Mouse (Mus musculus) kidney, embryonic 16.5 days (tissue): ENCODE measurements around the gene A930033H14Rik. TPM values are rescaled to one million over a fixed set of nuclear protein-coding genes. Genes with fewer than 3 reads are reported as not detected.

ENCODE experiments used
- ATAC-seq: fragments of 200-750 bp; cut with Nextera tagmentation; 2 replicates; pipeline ENCODE4 v1.8.0; 2017; ENCODE audit warnings: moderate TSS enrichment; ENCODE audit not compliant: low FRiP score, low TSS enrichment
- H3K27ac ChIP-seq: fragments of 300-500 bp; sonication (generic); 2 replicates; pipeline ENCODE4 v1.5.1; 2014; ENCODE audit warnings: low read length
- H3K27me3 ChIP-seq: fragments of 300-500 bp; sonication (generic); 2 replicates; pipeline ENCODE4 v1.6.1; 2014; ENCODE audit warnings: low read length, control low read depth, mixed read lengths; ENCODE audit not compliant: insufficient read depth
- H3K36me3 ChIP-seq: fragments of 300-500 bp; sonication (generic); 2 replicates; pipeline ENCODE4 v1.6.1; 2014; ENCODE audit warnings: low read length, control low read depth, mixed read lengths; ENCODE audit not compliant: insufficient read depth
- H3K4me1 ChIP-seq: fragments of 300-500 bp; sonication (generic); 2 replicates; pipeline ENCODE4 v1.6.1; 2014; ENCODE audit warnings: low read length, control low read depth, mixed read lengths; ENCODE audit not compliant: insufficient read depth
- H3K4me2 ChIP-seq: fragments of 300-500 bp; sonication (generic); replicated peaks from 2 replicates; pipeline ENCODE4 v1.6.1; 2014; ENCODE audit warnings: low read depth, low read length
- H3K4me3 ChIP-seq: fragments of 300-500 bp; sonication (generic); 2 replicates; pipeline ENCODE4 v1.5.1; 2014; ENCODE audit warnings: mild to moderate bottlenecking, low read length
- H3K9ac ChIP-seq: fragments of 300-500 bp; sonication (generic); replicated peaks from 2 replicates; pipeline ENCODE4 v1.6.1; 2014; ENCODE audit warnings: low read length
- H3K9me3 ChIP-seq: fragments of 300-500 bp; sonication (generic); 2 replicates; pipeline ENCODE4 v1.6.1; 2016; ENCODE audit warnings: low read length, control low read depth
- WGBS: fragments of 180-500 bp; shearing (Covaris S2); extraction: QIAGEN DNeasy Blood & Tissue Kit; methylation state at CpG from one replicate; pipeline ENCODE4 v1.1.7; 2014; 5-methylcytosine and 5-hydroxymethylcytosine counted together
- polyA plus RNA-seq: library from polyadenylated mRNA; unstranded; fragments of >200 nt; fragmentation: Nextera tagmentation; extraction: Ambion mirVana; gene quantifications from 2 replicates; pipeline ENCODE4 v1.2.1, GENCODE M21; 2015

Gene A930033H14Rik
- 2.2 and 2.3 TPM in 2 replicates for polyA plus RNA-seq

DNA sequence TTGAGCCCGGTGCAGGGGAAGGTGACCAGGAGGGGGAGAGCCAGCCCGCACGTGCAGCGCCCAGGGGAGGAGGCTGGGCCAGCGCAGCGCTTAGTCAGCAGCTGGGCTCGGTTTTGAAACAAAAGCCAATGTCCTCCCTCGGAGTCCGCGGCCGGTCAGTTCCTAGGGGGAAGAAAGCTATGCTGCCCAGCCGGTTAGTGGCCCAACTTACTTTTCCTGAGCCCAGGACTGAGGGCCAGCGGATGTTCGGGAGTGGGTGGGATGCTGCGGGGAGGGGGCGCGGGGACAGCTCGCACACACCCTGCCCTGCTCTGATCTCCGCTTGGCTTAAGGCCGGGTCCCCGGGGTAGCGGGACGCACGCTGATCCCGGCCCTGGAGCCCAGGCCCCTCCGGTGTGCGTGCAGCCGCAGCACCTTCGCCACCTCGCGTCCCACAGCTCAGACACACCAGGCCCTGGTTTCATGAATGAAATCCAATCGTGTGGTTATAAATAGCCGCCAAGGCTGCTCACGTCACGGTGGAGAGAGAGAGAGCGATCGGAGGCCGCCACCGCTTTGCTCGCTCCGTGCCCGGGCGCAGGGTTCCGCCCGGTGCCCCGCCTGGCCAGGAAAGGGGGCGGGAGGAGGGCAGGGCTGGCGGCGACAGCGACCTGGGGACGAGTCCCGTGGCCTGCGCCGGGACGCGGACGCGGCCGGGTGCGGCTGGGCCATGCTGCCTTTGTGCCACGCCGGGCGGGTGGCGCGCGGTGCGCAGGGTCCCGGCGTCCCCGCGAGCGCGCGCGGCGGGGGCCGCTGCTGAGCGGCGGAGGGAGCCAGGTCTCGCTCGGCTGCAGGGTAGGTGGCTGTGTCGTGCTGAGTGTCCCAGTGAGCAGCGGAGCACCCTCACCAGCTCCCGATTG lies at the start of gene A930033H14Rik:
Gene A930033H14Rik, minus strand, starts transcription at position 557 of the 899 bp plus-strand sequence.
- Histone ChIP-seq H3K27me3 (no peaks in the 10 kb centered on the region), H3K27ac (peak within 1 kb of the TSS; percentile 99), H3K4me2 (peak within 1 kb of the TSS; percentile 95), H3K4me1 (peaks cover 7% of the 10 kb centered on the region; the same call in 1 of the 2 replicates), H3K9ac (peak within 1 kb of the TSS; percentile 93), H3K9me3 (no peaks in the 10 kb centered on the region; the same call in 1 of the 2 replicates), H3K4me3 (peak within 1 kb of the TSS; percentile 81), H3K36me3 (peaks cover 15% of the 10 kb centered on the region)
- peak; percentile 94 for ATAC-seq
- under 1% methylated on average over 69 of the region's 84 CpGs for WGBS

DNA sequence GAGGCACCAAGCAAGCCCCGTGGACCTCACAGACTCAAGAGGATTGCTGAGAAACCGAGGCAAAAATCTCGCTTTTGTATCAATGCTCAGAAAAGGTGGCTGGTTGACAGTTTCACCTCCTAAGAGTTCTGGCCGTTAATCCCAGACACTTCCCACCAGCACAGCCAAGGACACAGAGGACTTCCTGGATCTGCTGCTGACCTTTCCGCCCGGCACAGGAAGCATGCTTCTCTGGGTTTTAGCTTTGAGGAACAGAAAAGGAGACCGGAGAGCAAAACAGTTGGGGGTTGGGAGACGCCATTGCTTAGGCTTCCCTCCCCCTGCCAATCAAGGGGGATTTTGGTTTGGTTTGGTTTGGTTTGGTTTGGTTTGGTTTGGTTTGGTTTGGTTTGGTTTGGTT lies 47.0 kb upstream of the A930033H14Rik start:
- WGBS, result 73% methylated on average over 8 of the region's 8 CpGs
- H3K27ac ChIP-seq, result no peak overlapping the region
- ATAC-seq, result no peak
- H3K27me3 ChIP-seq, result no peaks in the 10 kb centered on the region
- H3K9ac ChIP-seq, result no peak overlapping the region
- no peak overlapping the region for H3K4me3 ChIP-seq
- no peaks in the 10 kb centered on the region for H3K9me3 ChIP-seq
- peaks cover 7% of the 10 kb centered on the region; the same call in 1 of the 2 replicates for H3K36me3 ChIP-seq
- peaks cover 54% of the 10 kb centered on the region for H3K4me1 ChIP-seq
- H3K4me2 ChIP-seq, result no peak overlapping the region

DNA sequence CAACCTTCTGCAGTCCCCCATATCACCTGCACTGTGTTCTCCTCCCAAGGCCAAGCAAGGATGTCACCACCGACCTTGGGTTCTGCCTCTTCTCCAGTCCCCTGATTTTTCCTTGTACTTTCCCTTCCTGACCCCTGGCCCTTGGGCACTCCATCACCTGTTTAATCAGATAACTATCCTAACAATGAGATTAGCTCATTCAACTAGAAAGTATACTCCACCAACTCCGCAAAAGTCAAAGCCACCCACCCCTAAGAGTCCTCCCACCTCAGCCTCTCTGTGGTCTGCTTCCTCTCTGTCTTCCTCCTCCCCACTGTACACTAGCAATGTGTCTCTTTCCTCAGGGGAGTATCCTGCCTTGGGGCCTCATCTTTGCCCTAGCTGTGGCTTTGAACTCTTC lies 46.3 kb upstream of the A930033H14Rik start:
- peaks cover 56% of the 10 kb centered on the region for H3K4me1 ChIP-seq
- H3K27me3 ChIP-seq, result no peaks in the 10 kb centered on the region
- 0 out of 2 replicates have a peak, but pooled peaks have one; percentile 5 for ATAC-seq
- H3K9ac ChIP-seq, result no peak overlapping the region
- H3K27ac ChIP-seq, result peak overlapping the region; percentile 75; the same call in 1 of the 2 replicates
- H3K36me3 ChIP-seq, result peaks cover 7% of the 10 kb centered on the region; the same call in 1 of the 2 replicates
- WGBS, result 37% methylated on average over 2 of the region's 2 CpGs
- no peak overlapping the region for H3K4me3 ChIP-seq
- H3K4me2 ChIP-seq, result no peak overlapping the region
- no peaks in the 10 kb centered on the region for H3K9me3 ChIP-seq

DNA sequence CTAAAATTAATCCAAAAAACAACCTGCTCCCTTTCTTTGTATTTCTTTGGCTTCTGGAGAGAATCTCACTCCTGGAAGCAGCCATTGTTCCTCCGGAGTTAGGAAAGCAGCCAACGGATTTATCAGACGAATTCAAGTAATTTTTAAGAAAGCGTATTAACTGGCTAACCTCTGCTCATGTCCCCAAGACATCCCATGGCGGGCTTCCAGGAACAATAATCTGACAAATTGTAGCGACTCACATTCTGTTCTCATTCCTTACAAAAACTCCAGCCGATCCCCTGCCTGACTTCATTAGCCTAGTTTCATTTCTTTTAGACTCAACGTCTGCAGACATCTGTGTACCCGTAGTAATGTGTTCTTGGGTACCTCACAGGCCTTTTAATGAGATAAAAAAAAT lies 45.7 kb upstream of the A930033H14Rik start:
- Histone ChIP-seq H3K4me1 (peaks cover 57% of the 10 kb centered on the region), H3K27ac (peak overlapping the region; percentile 75; the same call in 1 of the 2 replicates), H3K27me3 (no peaks in the 10 kb centered on the region), H3K36me3 (peaks cover 7% of the 10 kb centered on the region; the same call in 1 of the 2 replicates), H3K4me2 (no peak overlapping the region), H3K9ac (no peak overlapping the region), H3K9me3 (no peaks in the 10 kb centered on the region), H3K4me3 (no peak overlapping the region)
- WGBS, result 56% methylated on average over 9 of the region's 9 CpGs
- ATAC-seq, result no peak

GRCm38 (mm10) chr10:69257592-69258133 lies 44.8 kb upstream of the A930033H14Rik start:
- Histone ChIP-seq H3K9ac (no peak overlapping the region), H3K36me3 (peaks cover 7% of the 10 kb centered on the region; the same call in 1 of the 2 replicates), H3K27me3 (no peaks in the 10 kb centered on the region), H3K9me3 (no peaks in the 10 kb centered on the region), H3K4me2 (no peak overlapping the region), H3K4me1 (peaks cover 58% of the 10 kb centered on the region), H3K27ac (peak overlapping the region; percentile 52; the same call in 1 of the 2 replicates), H3K4me3 (no peak overlapping the region)
- 66% methylated on average over 6 of the region's 6 CpGs for WGBS
- no peak for ATAC-seq

DNA sequence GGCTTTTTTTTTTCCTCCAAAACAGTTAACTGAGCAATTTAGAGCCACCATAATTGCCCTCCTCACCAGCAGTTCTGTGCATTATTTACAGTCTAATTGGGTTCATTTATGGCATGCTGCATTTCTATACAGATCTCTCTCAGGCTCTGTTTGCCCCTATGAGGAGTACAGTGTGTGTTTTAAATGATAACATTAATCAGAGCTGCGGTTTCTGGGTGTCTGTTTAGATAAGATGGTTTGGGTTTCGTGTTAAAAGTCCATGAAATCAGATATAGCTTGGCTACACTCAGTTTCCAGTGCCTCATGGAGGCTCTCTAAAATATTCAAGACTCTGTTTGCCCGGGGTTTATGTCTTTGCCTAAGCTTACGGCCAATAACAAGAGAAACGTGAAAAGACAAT lies 42.7 kb upstream of the A930033H14Rik start:
- Histone ChIP-seq H3K9ac (no peak overlapping the region), H3K4me1 (peaks cover 58% of the 10 kb centered on the region), H3K9me3 (no peaks in the 10 kb centered on the region), H3K4me3 (no peak overlapping the region), H3K4me2 (no peak overlapping the region), H3K36me3 (peaks cover 7% of the 10 kb centered on the region; the same call in 1 of the 2 replicates), H3K27ac (peak overlapping the region; percentile 55), H3K27me3 (no peaks in the 10 kb centered on the region)
- 45% methylated on average over 5 of the region's 5 CpGs for WGBS
- ATAC-seq, result no peak

DNA sequence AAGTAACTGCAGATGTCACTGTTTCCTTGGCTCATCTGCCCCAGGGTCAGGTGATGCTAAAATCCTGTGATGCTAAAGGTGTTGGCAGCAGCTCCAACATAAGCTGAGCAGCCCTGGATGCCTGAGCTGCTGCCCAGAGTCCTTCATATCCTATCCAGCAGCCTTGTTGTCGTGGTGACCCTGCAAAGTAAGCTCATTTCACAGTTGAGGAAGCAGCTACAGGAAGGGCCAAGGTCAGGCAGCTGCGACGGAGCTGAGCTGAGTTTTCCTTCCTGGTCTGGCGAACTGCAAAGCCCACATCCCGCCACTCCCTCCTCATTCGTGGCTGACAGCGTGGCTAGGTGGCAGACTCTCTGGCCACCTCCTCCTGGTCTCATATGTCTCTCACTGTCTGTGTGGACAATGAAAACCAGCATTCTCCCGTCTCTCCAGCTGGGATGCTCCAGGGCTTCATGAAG lies 41.5 kb upstream of the A930033H14Rik start:
- H3K36me3 ChIP-seq, result peaks cover 13% of the 10 kb centered on the region
- no peak overlapping the region for H3K4me3 ChIP-seq
- WGBS, result 7% methylated on average over 8 of the region's 8 CpGs
- H3K9ac ChIP-seq, result peak overlapping the region; percentile 45
- H3K9me3 ChIP-seq, result no peaks in the 10 kb centered on the region
- peak overlapping the region; percentile 29 for H3K4me2 ChIP-seq
- peak overlapping the region; percentile 95 for H3K27ac ChIP-seq
- peak; percentile 94 for ATAC-seq
- H3K4me1 ChIP-seq, result peaks cover 54% of the 10 kb centered on the region
- no peaks in the 10 kb centered on the region for H3K27me3 ChIP-seq

GRCm38 (mm10) chr10:69253686-69254080 lies 40.8 kb upstream of the A930033H14Rik start:
- Histone ChIP-seq H3K4me1 (peaks cover 47% of the 10 kb centered on the region), H3K4me2 (no peak overlapping the region), H3K27ac (peak overlapping the region; percentile 95), H3K36me3 (peaks cover 17% of the 10 kb centered on the region), H3K9me3 (no peaks in the 10 kb centered on the region), H3K27me3 (no peaks in the 10 kb centered on the region), H3K9ac (peak overlapping the region; percentile 45), H3K4me3 (no peak overlapping the region)
- 34% methylated on average over 5 of the region's 5 CpGs for WGBS
- ATAC-seq, result no peak; the same call in 1 of the 2 replicates

DNA sequence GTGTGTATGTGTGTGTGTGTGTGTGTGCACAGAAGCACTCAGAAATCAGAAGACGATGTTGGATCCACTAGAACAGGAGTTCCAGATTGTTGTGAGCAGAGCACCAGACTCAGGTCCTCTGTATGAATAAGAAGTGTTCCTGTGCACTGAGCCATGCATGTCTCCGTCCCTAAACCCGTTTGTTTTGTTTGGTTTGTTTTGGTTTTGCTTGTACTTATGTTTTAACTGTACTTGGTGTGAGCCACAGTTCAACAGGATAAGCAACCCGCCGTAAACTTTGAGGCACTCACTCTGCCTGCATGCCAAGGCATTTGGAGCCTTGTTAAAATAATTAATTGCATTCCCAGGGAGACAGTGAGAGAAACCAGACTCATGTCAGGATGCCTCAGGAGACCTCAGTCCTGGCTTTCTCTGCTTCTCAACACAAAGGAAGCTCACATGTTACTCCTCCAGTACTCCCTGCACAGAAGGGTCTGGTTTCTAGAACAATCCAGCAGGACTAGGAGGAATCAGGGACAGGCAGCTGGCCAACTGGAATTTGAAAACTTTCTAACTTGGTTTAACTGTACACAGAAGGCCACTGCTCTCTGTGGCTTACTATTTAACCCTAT lies 40.3 kb upstream of the A930033H14Rik start:
- no peak overlapping the region for H3K4me3 ChIP-seq
- peak overlapping the region; percentile 95 for H3K27ac ChIP-seq
- no peaks in the 10 kb centered on the region for H3K27me3 ChIP-seq
- H3K36me3 ChIP-seq, result peaks cover 22% of the 10 kb centered on the region
- peak; percentile 78 for ATAC-seq
- no peaks in the 10 kb centered on the region for H3K9me3 ChIP-seq
- peaks cover 43% of the 10 kb centered on the region for H3K4me1 ChIP-seq
- H3K4me2 ChIP-seq, result no peak overlapping the region
- 3% methylated on average over 5 of the region's 5 CpGs for WGBS
- no peak overlapping the region for H3K9ac ChIP-seq
